Mouse (Mus musculus) B cell, adult 62 days (primary cell): Measurements from ENCODE around the gene Sval3. TPM values are rescaled to one million over a fixed set of nuclear protein-coding genes. Genes with fewer than 3 reads are reported as not detected.

Experiments used
- total RNA-seq: library from RNA; stranded (reverse); gene quantifications from 4 replicates; pipeline ENCODE4 v1.2.4, GENCODE M21; 2023

Sval3 gene
- total RNA-seq: not detected in 4 replicates

GRCm38 (mm10) chr6:41967840-41968239 lies at the start of gene Sval3:
Gene Sval3 (plus strand): TSS chr6:41968140.

GRCm38 (mm10) chr6:41951330-41951729 lies 16.6 kb upstream of the Sval3 start, which contains the start of gene Sval1:
Gene Sval1 (plus strand): TSS chr6:41951630.

Other genes with a start within 250 kb of the Sval3 start
- gene Olfr459, start 193.0 kb upstream of the Sval3 start, total RNA-seq: not detected in 4 replicates
- not detected in 4 replicates for gene Pip, start 120.6 kb upstream of the Sval3 start, total RNA-seq
- not detected in 4 replicates for gene Sval2, start 115.2 kb upstream of the Sval3 start, total RNA-seq
- not detected in 4 replicates for gene Sval1, start 16.5 kb upstream of the Sval3 start, total RNA-seq
- gene Sva, start 70.3 kb downstream of the Sval3 start, total RNA-seq: not detected in 4 replicates
- gene Tas2r139, start 172.8 kb downstream of the Sval3 start, total RNA-seq: not detected in 4 replicates
- gene Tas2r144, start 247.2 kb downstream of the Sval3 start, total RNA-seq: not detected in 4 replicates